Mouse (Mus musculus): Measurements from ENCODE around the gene Tmem184b. TPM values are rescaled to one million over a fixed set of nuclear protein-coding genes. Genes with fewer than 3 reads are reported as not detected.

The Tmem184b gene
- total and polyA plus RNA-seq, 3 experiments = 7.1 to 42.7 (median 21.1) TPM

- H3K27ac ChIP-seq (ENCODE audit: insufficient read depth, low read depth) = no peak overlapping the region
- dilution Hi-C loops (cut with MboI; ENCODE audit: extremely low pct_ligation_motif_present, extremely low pct_unique_long_range_greater_than_20kb, low sequenced_read_pairs) (no loop called here), in situ Hi-C loops (cut with MboI; ENCODE audit: low pct_ligation_motif_present, low pct_unique_long_range_greater_than_20kb, low sequenced_read_pairs) (no loop called here)
- no peaks in the 10 kb centered on the region for H3K79me2 ChIP-seq (replicated peaks; ENCODE audit: control insufficient read depth, extremely low read depth, insufficient read depth, poor library complexity, severe bottlenecking)
- peaks cover 0 to under 1% of the 10 kb centered on the region in 2 experiments for H3K36me3 ChIP-seq (replicated peaks in 1 of 2; ENCODE audit: control insufficient read depth in 1 of 2, insufficient read depth in 1 of 2, low read length in 1 of 2)
- no peak overlapping the region for H3K4me2 ChIP-seq (ENCODE audit: insufficient read depth, low read depth, poor library complexity, severe bottlenecking)
- peaks cover 42% of the 10 kb centered on the region for H3K27me3 ChIP-seq (replicated peaks)
- H3K9ac ChIP-seq (ENCODE audit: insufficient read depth, low read depth) = no peak overlapping the region
- no peaks in the 10 kb centered on the region for H3K9me3 ChIP-seq (replicated peaks; ENCODE audit: low read length)
- H3K4me1 ChIP-seq (ENCODE audit: control insufficient read depth in 1 of 2, insufficient read depth in 2 of 2) = peaks cover 0 to 5% of the 10 kb centered on the region in 2 experiments; a peak in 1 of 4 replicates
- H3K4me3 ChIP-seq (replicated peaks in 1 of 3; ENCODE audit: low read depth in 2 of 3, low read length in 2 of 3, poor library complexity in 1 of 3) = no peak overlapping the region
- no peak for DNase-seq (ENCODE audit: extremely low read depth)
- no peak for TF ChIP-seq CTCF (conservative IDR thresholded peaks at IDR 0.05 in 1 of 2, IDR thresholded peaks at IDR 0.05 in 1 of 2; ENCODE audit: low read depth in 2 of 2, low read length in 2 of 2)
- TF ChIP-seq RCOR1 (conservative IDR thresholded peaks at IDR 0.05; ENCODE audit: low read depth, low read length) = no peak
- TF ChIP-seq CHD2 (IDR thresholded peaks at IDR 0.05; ENCODE audit: low read length) = no peak
- no peak for TF ChIP-seq EP300 (IDR thresholded peaks at IDR 0.05; ENCODE audit: low read length)
Measured at GRCm38 (mm10) chr15:79443856-79444410, 40.6 kb upstream of the Tmem184b start.

GRCm38 (mm10) chr15:79442961-79443518, 39.7 kb upstream of the Tmem184b start:
- in situ Hi-C loops (cut with MboI; ENCODE audit: low pct_ligation_motif_present, low pct_unique_long_range_greater_than_20kb, low sequenced_read_pairs) = no loop called here
- TF ChIP-seq BHLHE40 (IDR thresholded peaks at IDR 0.05; ENCODE audit: low read depth, low read length) (no peak), MAFK (IDR thresholded peaks at IDR 0.05; ENCODE audit: insufficient replicate concordance, low read length) (no peak), ZKSCAN1 (IDR thresholded peaks at IDR 0.05; ENCODE audit: borderline replicate concordance, low read depth, low read length) (no peak), GABPA (IDR thresholded peaks at IDR 0.05; ENCODE audit: insufficient replicate concordance, low read depth, low read length) (no peak), USF1 (IDR thresholded peaks at IDR 0.05; ENCODE audit: low read depth, low read length) (no peak), CHD1 (IDR thresholded peaks at IDR 0.05; ENCODE audit: low read depth, low read length) (no peak), CTCF (conservative IDR thresholded peaks at IDR 0.05 in 1 of 2, IDR thresholded peaks at IDR 0.05 in 1 of 2; ENCODE audit: low read depth in 2 of 2, low read length in 2 of 2) (no peak), JUN (IDR thresholded peaks at IDR 0.05; ENCODE audit: insufficient read depth, low read depth, low read length) (no peak), USF2 (conservative IDR thresholded peaks at IDR 0.05; ENCODE audit: low read depth, low read length) (no peak), TCF12 (IDR thresholded peaks at IDR 0.05; ENCODE audit: low read depth, low read length) (no peak), POLR2AphosphoS2 (IDR thresholded peaks at IDR 0.05; ENCODE audit: low read depth, low read length) (no peak), CHD2 (IDR thresholded peaks at IDR 0.05; ENCODE audit: low read length) (no peak), ZMIZ1 (IDR thresholded peaks at IDR 0.05; ENCODE audit: low read depth, low read length) (no peak), RCOR1 (conservative IDR thresholded peaks at IDR 0.05; ENCODE audit: low read depth, low read length) (no peak), MAZ (IDR thresholded peaks at IDR 0.05; ENCODE audit: low read depth, low read length) (no peak)
- H3K27ac ChIP-seq (ENCODE audit: insufficient read depth, low read depth) = no peak overlapping the region
- H3K4me2 ChIP-seq (ENCODE audit: insufficient read depth, low read depth, poor library complexity, severe bottlenecking) = no peak overlapping the region
- no peak overlapping the region for H3K9ac ChIP-seq (ENCODE audit: insufficient read depth, low read depth)
- peaks cover 5 to 8% of the 10 kb centered on the region in 2 experiments for H3K36me3 ChIP-seq (replicated peaks in 1 of 2; ENCODE audit: control insufficient read depth in 1 of 2, insufficient read depth in 1 of 2, low read length in 1 of 2)
- dilution Hi-C loops (cut with MboI; ENCODE audit: extremely low pct_ligation_motif_present, extremely low pct_unique_long_range_greater_than_20kb, low sequenced_read_pairs) = no loop called here
- peaks cover 42% of the 10 kb centered on the region for H3K27me3 ChIP-seq (replicated peaks)
- peaks cover 0 to 5% of the 10 kb centered on the region in 2 experiments; a peak in 1 of 4 replicates for H3K4me1 ChIP-seq (ENCODE audit: control insufficient read depth in 1 of 2, insufficient read depth in 2 of 2)
- no peaks in the 10 kb centered on the region for H3K9me3 ChIP-seq (replicated peaks; ENCODE audit: low read length)
- no peaks in the 10 kb centered on the region for H3K79me2 ChIP-seq (replicated peaks; ENCODE audit: control insufficient read depth, extremely low read depth, insufficient read depth, poor library complexity, severe bottlenecking)
- H3K4me3 ChIP-seq (replicated peaks in 1 of 3; ENCODE audit: low read depth in 2 of 3, low read length in 2 of 3, poor library complexity in 1 of 3) = no peak overlapping the region
- DNase-seq (ENCODE audit: extremely low read depth) = no peak
